Mouse (Mus musculus): ENCODE data around the gene Diras1. TPM values are rescaled to one million over a fixed set of nuclear protein-coding genes. Genes with fewer than 3 reads are reported as not detected.

The Diras1 gene
- polyA plus RNA-seq, 1 experiment: not detected

DNA sequence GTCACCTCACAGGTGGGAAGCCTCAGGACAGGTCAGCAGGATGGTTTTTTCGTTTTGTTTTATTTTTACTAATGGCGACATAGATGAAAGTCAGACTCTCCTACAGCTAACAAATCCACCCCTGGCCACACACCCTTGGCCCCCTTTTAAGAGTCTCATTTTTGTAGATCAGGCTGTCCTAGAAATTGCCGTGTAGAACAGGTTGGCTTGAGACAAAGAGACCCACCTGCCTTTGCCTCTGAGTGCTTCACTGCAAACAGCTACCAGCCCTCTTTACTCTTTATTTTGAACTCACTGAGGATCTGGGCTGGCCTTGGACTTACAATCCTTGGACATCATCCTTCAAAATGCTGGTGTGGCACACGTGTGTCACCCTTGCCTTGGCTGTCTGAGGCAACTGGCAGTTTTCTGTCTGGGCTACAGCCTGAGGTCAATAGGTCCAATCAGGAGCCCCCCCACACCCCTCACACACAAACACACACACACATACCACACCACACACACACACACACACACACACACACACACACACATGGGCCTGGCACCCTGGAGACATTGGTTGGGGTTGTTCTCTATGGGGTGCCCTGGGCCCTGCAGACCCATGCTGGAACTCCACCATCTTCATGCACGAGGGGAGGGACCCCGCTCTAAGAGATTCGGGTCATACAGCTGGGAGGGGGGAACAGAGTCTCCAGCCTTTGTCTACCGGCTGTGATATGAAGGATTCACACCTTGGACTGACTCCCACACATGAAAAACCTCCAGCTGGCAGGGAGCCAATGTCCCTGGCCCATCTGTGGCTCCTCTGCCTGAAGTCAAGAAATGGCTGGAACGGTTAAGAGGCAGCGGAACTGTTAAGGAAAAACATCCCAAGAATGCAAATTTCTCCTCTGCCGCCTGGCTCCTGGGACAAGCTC lies 53.1 kb downstream of the Diras1 start:
- DNase-seq (ENCODE audit: low read depth): no peak

DNA sequence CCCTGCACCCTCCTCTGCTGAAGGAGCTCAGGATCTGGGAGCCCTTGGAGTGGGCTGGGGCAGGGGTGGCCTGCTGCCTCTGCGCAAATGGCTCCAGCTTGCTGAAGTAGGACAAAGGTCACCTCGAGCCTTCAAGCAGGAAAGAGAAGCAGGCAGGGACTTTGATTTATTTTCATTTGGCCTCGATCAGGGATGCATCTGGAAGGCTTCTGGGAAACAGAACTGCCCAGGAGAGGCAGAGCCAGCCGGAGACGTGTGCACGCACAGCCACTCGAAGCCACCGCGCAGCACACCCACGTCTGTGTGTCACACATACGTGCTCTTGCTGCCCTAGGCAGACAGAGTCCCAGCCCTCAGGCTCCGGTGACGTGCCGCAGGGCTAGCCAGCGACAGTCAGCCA lies 53.9 kb downstream of the Diras1 start:
- no peak for DNase-seq (ENCODE audit: low read depth)

DNA sequence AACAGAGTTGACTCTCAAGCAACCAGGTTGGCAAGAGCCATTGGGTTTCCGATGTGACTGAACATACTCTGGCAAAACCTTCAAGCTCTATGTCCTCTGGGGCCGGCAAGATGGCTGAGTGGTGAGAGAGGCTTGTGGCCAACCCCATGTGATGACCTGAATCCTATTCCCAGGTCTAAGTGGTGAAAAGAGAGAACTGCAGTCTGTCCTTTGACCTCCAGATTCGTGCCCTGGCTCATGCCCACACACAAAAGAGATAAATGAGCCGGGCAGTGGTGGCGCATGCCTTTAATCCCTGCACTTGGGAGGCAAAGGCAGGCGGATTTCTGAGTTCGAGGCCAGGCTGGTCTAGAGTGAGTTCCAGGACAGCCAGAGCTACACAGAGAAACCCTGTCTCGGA lies 55.3 kb downstream of the Diras1 start:
- DNase-seq (ENCODE audit: low read depth): no peak

Other genes with a start within 250 kb of the Diras1 start
- gene Sf3a2, start 227.5 kb downstream of the Diras1 start, polyA plus RNA-seq (2012; rRNA removed): 20.1 and 33.9 TPM in 2 replicates
- 44.2 and 56.6 TPM in 2 replicates for gene Plekhj1, start 227.0 kb downstream of the Diras1 start, polyA plus RNA-seq (2012; rRNA removed)
- 0.38 and 0.39 TPM in 2 replicates for gene Amh, start 220.4 kb downstream of the Diras1 start, polyA plus RNA-seq (2012; rRNA removed)
- gene Jsrp1, start 212.2 kb downstream of the Diras1 start, polyA plus RNA-seq (2012; rRNA removed): 0.22 and 0.63 TPM in 2 replicates
- 628 and 915 TPM in 2 replicates for gene Oaz1, start 199.0 kb downstream of the Diras1 start, polyA plus RNA-seq (2012; rRNA removed)
- gene Lingo3, start 181.6 kb downstream of the Diras1 start, polyA plus RNA-seq (2012; rRNA removed): 0.04 TPM in 1 of 2 replicates, not detected in the other
- gene Lsm7, start 170.5 kb downstream of the Diras1 start, polyA plus RNA-seq (2012; rRNA removed): 80.4 and 114 TPM in 2 replicates
- gene Sppl2b, start 170.4 kb downstream of the Diras1 start, polyA plus RNA-seq (2012; rRNA removed): 67.4 and 71.5 TPM in 2 replicates
- gene Tmprss9, start 153.8 kb downstream of the Diras1 start, polyA plus RNA-seq (2012; rRNA removed): 0.12 and 0.13 TPM in 2 replicates
- 137 and 184 TPM in 2 replicates for gene Timm13, start 124.7 kb downstream of the Diras1 start, polyA plus RNA-seq (2012; rRNA removed)
- gene Lmnb2, start 107.4 kb downstream of the Diras1 start, polyA plus RNA-seq (2012; rRNA removed): 12.9 and 14.1 TPM in 2 replicates
- 14.7 and 15.3 TPM in 2 replicates for gene Gadd45b, start 95.6 kb downstream of the Diras1 start, polyA plus RNA-seq (2012; rRNA removed)
- gene Gng7, start 10.7 kb downstream of the Diras1 start, polyA plus RNA-seq (2012; rRNA removed): 5.9 and 6.3 TPM in 2 replicates
- gene Slc39a3, start 11.8 kb upstream of the Diras1 start, polyA plus RNA-seq (2012; rRNA removed): 31.0 and 34.3 TPM in 2 replicates
- 197 and 235 TPM in 2 replicates for gene Sgta, start 34.5 kb upstream of the Diras1 start, polyA plus RNA-seq (2012; rRNA removed)
- gene Thop1, start 44.4 kb upstream of the Diras1 start, polyA plus RNA-seq (2012; rRNA removed): 31.7 and 35.0 TPM in 2 replicates
- 0.41 and 0.61 TPM in 2 replicates for gene Creb3l3, start 73.2 kb upstream of the Diras1 start, polyA plus RNA-seq (2012; rRNA removed)
- gene Map2k2, start 80.3 kb upstream of the Diras1 start, polyA plus RNA-seq (2012; rRNA removed): 132 and 176 TPM in 2 replicates
- gene Zbtb7a, start 109.6 kb upstream of the Diras1 start, polyA plus RNA-seq (2012; rRNA removed): 30.0 and 49.1 TPM in 2 replicates
- gene Pias4, start 142.3 kb upstream of the Diras1 start, polyA plus RNA-seq (2012; rRNA removed): 31.5 and 32.8 TPM in 2 replicates
- gene Eef2, start 151.0 kb upstream of the Diras1 start, polyA plus RNA-seq (2012; rRNA removed): 1,971 and 2,241 TPM in 2 replicates
- gene Dapk3, start 157.3 kb upstream of the Diras1 start, polyA plus RNA-seq (2012; rRNA removed): 76.3 and 81.7 TPM in 2 replicates
- gene 4930442H23Rik, start 158.2 kb upstream of the Diras1 start, polyA plus RNA-seq (2012; rRNA removed): not detected in 2 replicates
- not detected in 2 replicates for gene Nmrk2, start 176.4 kb upstream of the Diras1 start, polyA plus RNA-seq (2012; rRNA removed)
- 0.03 TPM in 1 of 2 replicates, not detected in the other for gene Atcay, start 205.2 kb upstream of the Diras1 start, polyA plus RNA-seq (2012; rRNA removed)
- gene Zfr2, start 207.5 kb upstream of the Diras1 start, polyA plus RNA-seq (2012; rRNA removed): 17.9 and 20.9 TPM in 2 replicates
- gene Matk, start 227.3 kb upstream of the Diras1 start, polyA plus RNA-seq (2012; rRNA removed): 3.1 and 4.7 TPM in 2 replicates
- gene Mrpl54, start 241.3 kb upstream of the Diras1 start, polyA plus RNA-seq (2012; rRNA removed): 65.7 and 72.8 TPM in 2 replicates
- 61.1 and 77.4 TPM in 2 replicates for gene Apba3, start 241.3 kb upstream of the Diras1 start, polyA plus RNA-seq (2012; rRNA removed)